Mouse (Mus musculus): Measurements from ENCODE around the gene Tex36.

GRCm38 (mm10) chr7:133571927-133572326 is 30.0 kb downstream of the Tex36 start:
- TF ChIP-seq CTCF (IDR thresholded peaks at IDR 0.05; ENCODE audit: low read depth), result peak; percentile 28; the same call in 1 of the 2 replicates
- TF ChIP-seq EP300 (IDR thresholded peaks at IDR 0.05; ENCODE audit: low read depth), result no peak
